Mouse (Mus musculus): Measurements from ENCODE around the gene H2-Eb2.

H2-Eb2 gene

GRCm38 (mm10) chr17:34325436-34325835 lies at the start of gene H2-Eb2:
TSS of gene H2-Eb2 (plus strand) at chr17:34325665.
- no peak for DNase-seq (ENCODE audit: inconsistent ontology term)

GRCm38 (mm10) chr17:34280499-34281038 lies 44.9 kb upstream of the H2-Eb2 start:
- DNase-seq (ENCODE audit: inconsistent ontology term): no peak

GRCm38 (mm10) chr17:34281836-34282235 lies 43.6 kb upstream of the H2-Eb2 start:
- DNase-seq (ENCODE audit: inconsistent ontology term): no peak

- no peak for DNase-seq (ENCODE audit: inconsistent ontology term)
Measured at GRCm38 (mm10) chr17:34285371-34285770, 40.1 kb upstream of the H2-Eb2 start.

GRCm38 (mm10) chr17:34285848-34286247 lies 39.6 kb upstream of the H2-Eb2 start:
- no peak for DNase-seq (ENCODE audit: inconsistent ontology term)

GRCm38 (mm10) chr17:34286501-34286900 lies 39.0 kb upstream of the H2-Eb2 start:
- DNase-seq (ENCODE audit: inconsistent ontology term): no peak

GRCm38 (mm10) chr17:34286999-34287398 lies 38.5 kb upstream of the H2-Eb2 start:
- no peak for DNase-seq (ENCODE audit: inconsistent ontology term)

- DNase-seq (ENCODE audit: inconsistent ontology term): peak; percentile 54
Measured at GRCm38 (mm10) chr17:34287648-34288047, 37.8 kb upstream of the H2-Eb2 start, which contains the start of gene H2-Aa. TSS of gene H2-Aa (minus strand) at chr17:34287823.

- DNase-seq (ENCODE audit: inconsistent ontology term): no peak
Measured at GRCm38 (mm10) chr17:34288131-34288530, 37.3 kb upstream of the H2-Eb2 start.

GRCm38 (mm10) chr17:34291609-34292008 lies 33.9 kb upstream of the H2-Eb2 start:
- DNase-seq (ENCODE audit: inconsistent ontology term): peak; percentile 80

GRCm38 (mm10) chr17:34292570-34292969 lies 32.9 kb upstream of the H2-Eb2 start:
- no peak for DNase-seq (ENCODE audit: inconsistent ontology term)

- DNase-seq (ENCODE audit: inconsistent ontology term): no peak
Measured at GRCm38 (mm10) chr17:34293533-34293932, 31.9 kb upstream of the H2-Eb2 start.

GRCm38 (mm10) chr17:34294249-34294648 lies 31.2 kb upstream of the H2-Eb2 start:
- no peak for DNase-seq (ENCODE audit: inconsistent ontology term)

- no peak for DNase-seq (ENCODE audit: inconsistent ontology term)
Measured at GRCm38 (mm10) chr17:34295307-34295706, 30.2 kb upstream of the H2-Eb2 start.

GRCm38 (mm10) chr17:34295891-34296794 lies 29.3 kb upstream of the H2-Eb2 start:
- DNase-seq (ENCODE audit: inconsistent ontology term): peak; percentile 81

- no peak for DNase-seq (ENCODE audit: inconsistent ontology term)
Measured at GRCm38 (mm10) chr17:34299356-34299755, 26.1 kb upstream of the H2-Eb2 start.

- DNase-seq (ENCODE audit: inconsistent ontology term): no peak
Measured at GRCm38 (mm10) chr17:34300071-34300470, 25.4 kb upstream of the H2-Eb2 start.

- DNase-seq (ENCODE audit: inconsistent ontology term): no peak
Measured at GRCm38 (mm10) chr17:34300691-34301566, 24.5 kb upstream of the H2-Eb2 start.

- DNase-seq (ENCODE audit: inconsistent ontology term): no peak
Measured at GRCm38 (mm10) chr17:34301670-34302190, 23.7 kb upstream of the H2-Eb2 start.

GRCm38 (mm10) chr17:34303789-34304188 lies 21.7 kb upstream of the H2-Eb2 start:
- DNase-seq (ENCODE audit: inconsistent ontology term): no peak

GRCm38 (mm10) chr17:34304751-34305150 lies 20.7 kb upstream of the H2-Eb2 start:
- peak; percentile 61 for DNase-seq (ENCODE audit: inconsistent ontology term)
